Mouse (Mus musculus) fat pad, adult 2 months (tissue): Measurements from ENCODE around the gene Zbtb20.
A peak's percentile ranks its signal among the peaks of the same experiment; 100 is the strongest.

Source experiments
- DNase-seq: peaks from one replicate; pipeline ENCODE4 v3.0.0-alpha.2; 2011; ENCODE audit warnings: low read depth, low spot score; ENCODE audit errors: extremely low read depth

Gene Zbtb20

GRCm38 (mm10) chr16:42875852-42875980 lies at the start of gene Zbtb20:
Zbtb20 (plus strand) TSS chr16:42875881.
- DNase-seq: no peak

GRCm38 (mm10) chr16:42835940-42836339 lies 39.7 kb upstream of the Zbtb20 start:
- no peak for DNase-seq

- DNase-seq: no peak
These were observed 39.1 kb upstream of the Zbtb20 start for GRCm38 (mm10) chr16:42836404-42837120.

DNA sequence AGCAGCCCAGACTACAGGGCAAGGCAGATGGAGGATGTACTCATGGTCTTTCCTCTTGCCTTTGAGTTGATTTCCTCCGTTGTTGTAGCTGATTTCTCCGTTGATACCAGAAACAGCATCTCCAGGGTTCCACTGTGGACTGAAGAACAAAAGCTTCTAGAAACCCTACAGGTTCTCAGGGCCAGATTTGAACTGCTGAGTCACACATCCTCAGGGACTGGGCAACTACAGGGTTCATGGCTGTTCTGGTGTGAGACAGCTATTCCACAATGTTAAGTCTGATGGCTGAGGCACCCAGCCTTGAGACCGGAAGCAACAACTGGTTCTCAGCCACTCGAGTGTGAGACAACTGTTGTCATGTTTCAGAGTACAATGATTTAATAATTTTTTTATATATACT lies 37.5 kb upstream of the Zbtb20 start:
- no peak for DNase-seq

DNA sequence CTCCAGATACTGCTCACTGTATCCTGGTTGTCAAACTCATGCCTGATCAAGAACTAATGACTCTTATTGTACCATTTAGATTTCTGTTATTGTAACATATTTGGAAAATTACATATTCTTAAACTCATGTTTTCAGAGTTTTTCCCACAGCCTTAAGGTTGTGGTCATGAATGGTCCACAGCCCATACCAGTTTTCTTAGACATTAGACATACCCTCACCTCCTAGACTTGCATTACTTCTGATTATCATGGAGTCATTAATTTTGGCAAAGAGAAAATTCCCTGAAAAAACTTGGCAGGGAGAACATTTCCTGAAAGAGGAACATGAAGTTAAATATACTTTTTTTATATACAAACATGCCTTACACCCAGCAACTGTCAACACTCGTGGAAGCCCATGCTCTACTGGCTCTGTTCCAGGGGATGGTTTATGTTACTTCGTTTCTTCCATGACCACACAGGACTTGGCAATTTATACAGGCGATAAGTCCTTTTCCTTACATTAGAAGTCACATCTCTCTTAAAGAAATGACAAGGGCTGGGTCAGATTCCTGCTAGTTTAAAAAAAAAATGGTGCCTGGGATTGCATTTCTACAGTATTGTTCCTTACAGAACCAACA lies 18.0 kb upstream of the Zbtb20 start:
- no peak for DNase-seq

GRCm38 (mm10) chr16:42859251-42859650 lies 16.4 kb upstream of the Zbtb20 start:
- DNase-seq: no peak

DNA sequence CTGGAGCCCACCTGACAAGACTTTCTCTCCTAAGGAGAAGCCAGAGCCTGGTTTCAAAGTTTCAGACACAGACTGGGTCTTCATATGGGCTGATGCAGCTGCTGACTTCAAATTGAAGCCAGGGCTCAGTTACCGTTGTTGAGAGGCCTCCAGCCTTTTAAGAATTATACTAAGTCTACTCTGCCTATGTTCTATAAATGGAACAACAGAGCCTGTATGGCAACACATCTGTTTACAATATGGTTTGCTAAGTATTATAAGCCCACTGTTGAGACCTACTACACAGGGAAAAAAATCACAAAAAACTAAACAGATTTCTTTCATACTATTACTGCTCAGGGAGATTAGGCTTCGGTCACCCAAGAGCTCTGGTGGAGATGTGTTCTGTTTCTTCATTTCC lies 12.4 kb upstream of the Zbtb20 start:
- DNase-seq: no peak

- no peak for DNase-seq
These were observed 9.6 kb upstream of the Zbtb20 start for GRCm38 (mm10) chr16:42866061-42866460.

DNA sequence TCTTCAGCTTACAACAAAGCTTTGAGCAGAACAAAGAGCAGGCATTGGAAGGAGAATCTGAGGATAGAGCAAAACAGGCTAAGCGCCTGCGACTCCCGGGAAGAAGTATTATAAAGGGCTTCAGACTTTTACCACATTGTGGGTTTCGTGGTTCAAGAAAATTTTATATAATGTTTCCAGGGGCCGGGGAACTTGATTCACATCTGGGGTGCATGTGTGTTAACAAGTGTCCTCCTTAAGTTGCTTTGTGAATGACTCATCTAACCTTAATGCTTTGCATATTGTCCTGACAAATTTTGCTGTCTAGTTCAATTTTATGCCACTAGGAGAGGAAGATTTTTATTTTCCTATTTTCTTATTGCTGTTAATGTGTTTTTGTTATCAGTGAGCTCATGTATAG lies 3.6 kb upstream of the Zbtb20 start:
- no peak for DNase-seq

- no peak for DNase-seq
These were observed 1.7 kb upstream of the Zbtb20 start for GRCm38 (mm10) chr16:42873942-42874341.

GRCm38 (mm10) chr16:42874456-42874855 lies 1.2 kb upstream of the Zbtb20 start:
- no peak for DNase-seq

- peak; percentile 100 for DNase-seq
These were observed 500 bp upstream of the Zbtb20 start for GRCm38 (mm10) chr16:42874910-42875851.

- DNase-seq: no peak
These were observed 630 bp downstream of the Zbtb20 start for GRCm38 (mm10) chr16:42876021-42877000.

DNA sequence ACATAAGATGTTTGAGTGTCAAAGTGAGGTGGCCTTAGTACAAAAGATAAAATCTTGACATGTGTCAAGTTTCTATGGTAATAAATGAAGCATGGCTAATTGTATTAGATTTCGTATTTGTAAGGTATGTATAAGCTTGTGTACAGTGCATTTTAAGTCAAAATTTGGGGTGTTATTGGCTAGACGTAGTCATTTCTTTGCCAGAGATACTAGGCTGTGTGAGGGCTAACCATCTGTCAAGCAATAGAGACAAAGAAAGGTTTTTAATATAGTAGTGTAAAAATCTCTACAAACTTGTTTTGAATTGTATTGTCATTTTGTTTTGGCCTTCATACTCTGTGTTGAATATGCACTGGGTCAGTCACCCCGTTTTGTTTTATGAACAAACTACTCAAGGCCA lies 4.4 kb downstream of the Zbtb20 start:
- DNase-seq: no peak

DNA sequence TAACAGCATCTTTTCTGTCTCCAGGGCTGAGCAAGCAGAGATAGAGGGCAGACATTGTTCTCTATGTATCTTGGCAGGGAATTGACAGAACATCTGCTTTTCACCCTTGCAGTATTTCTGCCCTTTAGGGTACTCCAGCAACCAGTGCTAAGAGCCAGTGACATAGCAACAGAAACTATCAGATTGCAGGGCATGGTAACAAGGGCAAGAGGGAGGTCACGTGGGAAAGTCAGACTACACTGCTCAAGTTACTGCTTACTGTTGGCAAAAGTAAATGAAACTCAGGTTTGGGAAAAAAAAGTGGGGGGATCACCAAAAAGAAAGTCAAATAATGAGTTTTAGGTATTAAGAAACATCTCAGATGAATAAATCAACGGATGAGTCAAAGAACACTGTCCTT lies 9.9 kb downstream of the Zbtb20 start:
- no peak for DNase-seq

- DNase-seq: no peak
These were observed 10.3 kb downstream of the Zbtb20 start for GRCm38 (mm10) chr16:42885964-42886363.

DNA sequence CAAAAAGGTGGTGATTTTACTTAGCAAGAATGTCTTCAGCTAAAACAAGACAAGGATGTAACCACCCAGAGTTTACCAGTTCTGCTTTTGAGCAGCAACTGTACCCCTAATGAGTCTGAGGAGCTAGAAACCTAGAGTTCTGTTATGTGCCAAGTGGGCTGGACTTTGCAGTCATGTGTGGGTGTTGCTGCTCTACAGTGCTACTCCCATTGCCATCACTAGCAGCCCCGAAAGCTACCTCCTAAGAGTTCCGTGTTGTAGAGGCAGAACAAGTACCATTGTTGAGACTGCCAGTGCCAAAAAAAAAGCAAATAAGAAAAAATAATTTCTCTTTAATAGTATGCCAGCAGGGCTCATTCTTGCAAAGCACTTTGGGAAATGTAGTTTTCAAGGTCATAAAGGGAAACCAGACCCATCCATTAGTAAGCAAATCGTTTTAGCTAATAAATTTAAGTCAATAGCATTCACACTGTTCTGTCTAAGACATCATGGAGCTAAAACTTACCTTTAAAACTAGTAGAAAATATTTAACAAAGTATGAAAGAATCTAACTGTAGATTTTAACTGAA lies 21.5 kb downstream of the Zbtb20 start:
- DNase-seq: no peak

GRCm38 (mm10) chr16:42900328-42900727 lies 24.6 kb downstream of the Zbtb20 start:
- no peak for DNase-seq

DNA sequence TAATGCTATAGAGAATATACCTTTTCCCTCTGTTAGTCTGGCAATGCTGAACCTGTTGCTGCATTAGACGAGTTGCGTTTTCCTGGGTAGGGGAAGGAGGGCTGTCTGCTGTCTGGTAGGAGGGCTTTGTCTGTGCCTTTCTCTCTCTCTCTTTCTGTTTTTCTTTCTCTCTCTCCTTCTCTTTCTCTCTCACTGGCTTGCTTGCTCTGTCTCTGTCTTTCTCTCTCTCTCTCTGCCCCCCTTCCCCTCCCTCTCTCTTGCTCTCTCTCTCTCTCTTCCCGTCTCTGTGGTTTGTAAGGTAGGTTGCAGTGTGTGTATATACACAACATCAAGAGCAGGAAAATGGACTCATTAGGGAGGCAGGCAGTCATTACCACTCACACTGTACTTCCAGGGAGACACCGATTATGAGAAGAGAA lies 31.6 kb downstream of the Zbtb20 start:
- DNase-seq: no peak

DNA sequence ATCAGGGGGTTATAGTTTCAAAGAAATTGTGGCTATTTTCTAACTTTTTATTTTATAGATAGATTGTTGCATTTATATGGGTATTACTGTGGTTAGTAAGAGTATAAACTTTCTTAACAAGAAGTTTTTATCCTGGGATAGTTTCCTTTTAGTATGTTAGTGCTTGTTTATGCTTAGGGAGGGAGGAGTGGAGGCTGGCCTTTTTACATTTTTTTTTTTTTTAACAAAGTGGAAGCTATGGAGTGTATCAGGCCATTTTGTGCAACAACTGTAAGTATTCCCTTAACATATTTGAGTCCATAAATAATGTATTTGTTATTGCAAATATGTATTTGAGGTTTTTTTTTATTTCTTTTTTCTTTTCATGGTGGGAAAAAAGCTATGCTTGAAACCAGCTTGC lies 32.7 kb downstream of the Zbtb20 start:
- DNase-seq: no peak

- no peak for DNase-seq
These were observed 33.2 kb downstream of the Zbtb20 start for GRCm38 (mm10) chr16:42908896-42909295.
